Mouse (Mus musculus): ENCODE measurements around the gene Siglecg.

GRCm38 (mm10) chr7:43463976-43464375 lies 56.0 kb downstream of the Siglecg start:
- TF ChIP-seq CTCF (IDR thresholded peaks at IDR 0.05) (no peak), EP300 (IDR thresholded peaks at IDR 0.05) (no peak)

All from lung, postnatal 0 days (tissue).